Mouse (Mus musculus) lung, postnatal 0 days (tissue): ENCODE data around the gene Creb3l2.

ENCODE experiments used
- CTCF ChIP-seq: IDR thresholded peaks from 2 replicates; pipeline ENCODE4 v1.5.1; 2016; ENCODE audit warnings: antibody characterized with exemption, mild to moderate bottlenecking
- EP300 ChIP-seq: IDR thresholded peaks from 2 replicates; pipeline ENCODE4 v1.6.1; 2016; ENCODE audit warnings: antibody characterized with exemption, mild to moderate bottlenecking, control low read depth

DNA sequence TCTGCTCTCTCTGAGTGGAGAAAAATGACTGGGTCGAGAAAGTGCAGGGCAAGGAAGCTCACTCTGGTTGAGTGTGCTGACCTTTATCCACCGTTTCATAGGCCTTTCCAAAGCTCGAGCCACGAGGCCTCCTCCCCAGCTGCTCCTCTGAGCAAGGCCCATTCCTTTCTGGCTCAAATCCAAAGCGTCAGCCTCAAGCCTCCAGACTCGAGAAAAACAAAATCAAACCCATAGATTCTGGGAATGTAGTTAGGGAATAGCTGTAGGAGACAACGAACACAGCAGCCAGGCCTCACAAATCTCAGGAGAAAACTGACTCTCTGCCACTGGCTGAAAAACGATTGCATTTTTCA is 115.4 kb downstream of the Creb3l2 start:
- TF ChIP-seq CTCF (no peak), EP300 (no peak)
